Mouse (Mus musculus) c-Kit-positive CD71-positive TER-119-positive erythroid progenitor cells, embryonic 14.5 days (primary cell): ENCODE data around the gene Cntnap1.
A peak's percentile ranks its signal among the peaks of the same experiment; 100 is the strongest.
"Not testable (repeated sequence)": the region's sequence is repeated elsewhere in the genome, so short reads cannot be mapped to it uniquely, and the experiment has no call there.

Experiments
- DNase-seq: peaks from one replicate; pipeline ENCODE4 v3.0.0-alpha.2; 2013; ENCODE audit warnings: low spot score

The Cntnap1 gene

DNA sequence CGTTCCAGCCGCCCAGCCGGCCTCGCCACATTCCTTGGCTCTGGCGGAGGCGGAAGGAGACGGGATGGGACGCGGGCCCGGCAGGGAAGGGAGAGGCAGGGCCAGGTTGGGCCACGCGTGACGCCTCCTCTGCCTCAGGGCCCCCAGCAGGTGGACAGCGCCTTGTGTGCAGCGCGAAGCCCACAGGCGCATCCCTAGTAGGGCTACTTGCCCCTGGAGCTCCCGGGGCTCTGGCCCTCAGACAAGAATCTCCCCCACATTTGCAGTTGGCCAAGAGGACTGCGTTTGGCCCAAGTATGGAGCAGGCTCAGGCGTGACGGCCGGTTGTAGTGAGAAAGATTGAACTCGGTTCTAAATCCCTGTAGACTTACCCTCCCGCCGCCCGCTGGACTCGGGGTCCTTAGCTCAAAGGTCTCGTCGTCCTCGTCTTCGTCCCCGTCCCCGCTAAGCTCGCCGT lies at the start of gene Cntnap1:
Gene Cntnap1 (plus strand): TSS at position 170 of the 457 bp plus-strand sequence.
- no peak for DNase-seq

- DNase-seq = no peak
These were observed 49.7 kb upstream of the Cntnap1 start for GRCm38 (mm10) chr11:101120545-101121188.

GRCm38 (mm10) chr11:101124494-101124893 lies 45.8 kb upstream of the Cntnap1 start:
- DNase-seq = not testable (repeated sequence)

DNA sequence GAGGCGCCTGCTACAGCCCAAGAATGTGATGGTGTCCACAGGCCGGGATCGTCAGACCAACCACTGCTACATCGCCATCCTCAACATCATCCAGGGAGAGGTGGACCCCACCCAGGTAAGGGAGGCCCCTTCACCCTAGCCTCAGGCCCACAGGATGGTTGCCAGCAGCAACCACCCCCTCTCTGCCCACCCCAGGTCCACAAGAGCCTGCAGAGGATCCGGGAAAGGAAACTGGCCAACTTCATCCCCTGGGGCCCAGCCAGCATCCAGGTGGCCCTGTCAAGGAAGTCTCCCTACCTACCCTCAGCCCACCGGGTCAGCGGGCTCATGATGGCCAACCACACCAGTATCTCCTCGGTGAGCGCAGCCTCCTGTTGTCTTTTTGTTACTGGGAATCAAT lies 45.3 kb upstream of the Cntnap1 start:
- not testable (repeated sequence) for DNase-seq

DNA sequence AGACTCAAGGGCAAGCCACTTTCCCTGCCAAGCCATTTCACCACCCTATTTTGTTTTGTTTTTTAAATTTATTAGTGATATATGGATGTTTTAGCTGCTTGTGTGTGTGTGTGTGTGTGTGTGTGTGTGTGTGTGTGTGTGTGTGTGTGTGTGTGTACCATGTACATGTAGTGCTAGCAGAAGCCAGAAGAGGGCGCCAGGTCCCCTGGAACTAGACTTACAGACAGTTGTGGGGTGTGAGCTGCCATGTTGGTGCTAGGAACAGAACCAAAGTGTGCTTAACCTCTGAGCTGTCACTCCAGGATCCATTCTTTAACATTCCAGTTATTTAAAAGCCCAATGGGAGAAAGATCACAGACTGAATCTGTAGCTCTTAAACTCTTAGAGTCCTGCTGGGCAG lies 43.2 kb upstream of the Cntnap1 start:
- DNase-seq = no peak

GRCm38 (mm10) chr11:101128996-101129577 lies 41.2 kb upstream of the Cntnap1 start:
- no peak for DNase-seq

- DNase-seq = no peak
These were observed 40.1 kb upstream of the Cntnap1 start for GRCm38 (mm10) chr11:101130056-101130756.

DNA sequence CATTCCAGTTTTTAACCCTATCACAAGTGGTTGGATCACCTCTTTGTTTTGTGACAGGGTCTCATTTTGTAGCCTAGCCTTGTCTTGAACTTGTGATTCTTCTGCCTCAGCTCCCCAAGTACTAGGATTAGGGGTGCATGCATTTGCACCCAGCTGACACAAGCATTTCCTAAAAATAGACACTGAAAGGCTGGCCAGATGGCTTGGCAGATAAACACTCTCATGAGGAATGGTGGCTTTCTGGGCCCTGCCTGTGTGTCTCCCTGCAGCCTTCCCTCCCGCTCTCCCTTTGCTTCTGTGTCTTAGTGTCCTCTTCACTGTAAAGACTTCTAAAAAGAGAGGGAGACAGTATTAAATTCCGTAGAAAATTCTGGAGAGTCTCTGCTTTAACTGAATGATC lies 39.1 kb upstream of the Cntnap1 start:
- peak; percentile 39 for DNase-seq

GRCm38 (mm10) chr11:101131701-101132100 lies 38.6 kb upstream of the Cntnap1 start:
- peak; percentile 56 for DNase-seq

- DNase-seq = no peak
These were observed 37.3 kb upstream of the Cntnap1 start for GRCm38 (mm10) chr11:101133037-101133436.

DNA sequence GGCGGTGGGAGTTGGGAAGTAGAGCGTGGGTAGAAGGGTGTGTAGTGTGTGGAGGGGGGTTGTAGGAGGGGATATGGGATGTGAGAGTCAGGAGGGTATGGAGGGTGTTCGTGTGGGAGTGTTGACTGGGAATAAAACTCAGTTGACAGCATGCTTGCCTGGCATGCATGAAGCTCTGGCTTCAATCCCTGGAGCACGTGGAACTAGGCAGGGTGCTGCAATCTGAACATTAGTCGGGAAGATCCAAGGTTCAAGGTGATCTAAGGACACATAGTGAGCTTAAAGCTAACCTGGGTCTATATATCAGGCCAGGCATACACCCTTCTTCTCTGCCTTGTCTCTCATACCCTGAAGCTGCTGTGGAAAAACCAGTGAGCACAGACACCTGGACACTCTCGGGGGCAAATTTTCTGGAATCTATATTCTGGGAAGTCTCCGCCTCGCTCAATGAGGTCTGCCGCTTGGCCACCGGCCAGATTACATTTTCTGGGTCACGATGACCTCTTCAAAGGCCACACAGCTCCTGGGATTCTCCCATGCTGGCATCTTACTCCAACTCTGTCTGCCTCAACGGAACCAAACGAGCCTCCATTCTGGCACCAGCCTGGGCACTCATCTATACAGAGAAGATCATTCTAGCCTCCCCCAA lies 36.0 kb upstream of the Cntnap1 start:
- no peak for DNase-seq

DNA sequence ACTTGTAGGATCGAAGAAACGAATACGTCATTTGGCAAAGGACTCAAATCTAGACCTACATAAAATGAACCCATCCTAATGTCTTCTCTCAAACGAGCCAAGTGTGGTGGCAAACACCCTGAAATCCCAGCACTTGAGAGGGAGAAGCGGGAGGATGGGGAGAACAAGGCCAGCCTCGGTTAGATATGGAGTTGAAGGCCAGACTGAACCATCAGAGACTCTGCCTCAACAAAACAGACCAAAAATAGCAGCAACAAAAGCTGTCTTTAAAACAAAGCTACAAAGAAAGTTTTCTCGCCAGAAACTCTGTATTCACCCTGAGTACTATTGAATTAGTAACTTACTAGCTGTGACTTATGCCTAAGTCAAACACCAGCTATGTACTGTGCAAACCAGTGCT lies 33.3 kb upstream of the Cntnap1 start:
- DNase-seq = no peak

GRCm38 (mm10) chr11:101138536-101139181 lies 31.7 kb upstream of the Cntnap1 start:
- DNase-seq = no peak

- DNase-seq = no peak
These were observed 30.0 kb upstream of the Cntnap1 start for GRCm38 (mm10) chr11:101140164-101140819.

DNA sequence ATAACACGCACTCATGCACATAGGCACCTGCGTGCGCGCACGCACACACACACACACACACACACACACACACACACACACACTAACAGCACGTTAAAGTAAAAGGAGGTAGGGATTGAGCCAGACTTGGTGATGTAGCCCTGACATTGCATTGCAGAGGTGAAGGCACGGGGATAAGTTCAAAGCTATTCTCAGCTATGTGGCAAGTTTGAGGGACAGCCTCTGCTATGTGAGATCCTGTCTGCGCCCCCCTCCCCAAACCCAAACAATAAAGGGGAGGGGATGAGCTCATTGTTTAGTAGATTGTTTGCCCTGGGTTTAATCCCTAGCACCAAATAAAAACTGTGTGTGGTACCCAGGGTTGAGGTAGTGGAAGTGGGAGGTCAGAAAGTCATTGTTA lies 29.2 kb upstream of the Cntnap1 start:
- no peak for DNase-seq

DNA sequence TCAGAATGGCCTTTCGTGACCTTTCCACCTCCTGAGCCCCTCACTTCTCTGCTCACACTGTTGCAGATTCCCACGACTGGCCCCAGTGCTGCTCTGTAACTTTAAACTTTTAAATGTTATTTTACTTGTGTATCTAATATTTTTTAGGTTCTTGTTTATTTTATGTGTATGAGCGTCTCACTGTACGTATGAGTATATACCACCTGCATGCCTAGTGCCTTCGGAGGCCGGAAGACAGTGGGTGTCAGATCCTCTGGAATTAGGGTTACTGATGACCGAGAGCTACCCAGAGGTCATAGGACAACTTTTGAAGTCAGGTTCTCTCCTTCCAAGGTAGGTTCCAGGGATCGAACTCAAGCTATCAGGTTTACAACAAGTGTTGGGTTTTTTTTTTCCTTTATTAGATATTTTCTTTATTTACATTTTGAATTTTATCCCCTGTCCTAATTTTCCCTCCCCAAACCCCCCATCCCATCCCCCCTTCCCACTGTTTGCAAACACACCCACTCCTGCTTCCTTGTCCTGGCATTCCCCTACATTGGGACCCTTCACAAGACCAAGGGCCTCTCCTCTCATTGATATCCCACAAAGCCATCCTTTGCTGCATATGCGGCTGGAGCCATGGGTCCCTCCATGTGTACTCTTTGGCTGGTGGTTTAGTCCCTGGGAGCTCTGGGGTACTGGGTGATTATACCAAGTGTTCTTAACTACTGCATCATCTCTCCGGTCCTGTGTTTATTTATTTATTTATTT lies 27.9 kb upstream of the Cntnap1 start:
- DNase-seq = no peak

- no peak for DNase-seq
These were observed 26.7 kb upstream of the Cntnap1 start for GRCm38 (mm10) chr11:101143338-101144225.

GRCm38 (mm10) chr11:101146377-101146776 lies 23.9 kb upstream of the Cntnap1 start:
- DNase-seq = no peak

DNA sequence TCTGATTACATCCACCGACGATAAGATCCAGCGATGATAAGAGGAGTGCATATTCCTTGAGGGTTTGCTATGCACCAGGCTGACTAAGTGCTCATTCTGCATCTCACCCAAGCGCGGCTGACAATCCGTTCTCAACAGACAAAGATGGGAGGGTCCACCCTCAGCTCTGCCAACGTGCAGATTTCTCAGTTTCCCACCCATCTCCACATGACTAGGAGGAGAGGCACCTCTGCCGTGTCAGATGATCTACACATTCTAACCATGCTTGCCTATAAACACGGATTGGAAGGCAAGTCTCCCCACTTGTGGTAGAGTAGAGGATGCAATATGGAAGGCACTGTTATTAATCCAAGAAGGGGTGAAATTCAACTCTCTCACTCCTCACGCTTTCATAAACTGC lies 21.6 kb upstream of the Cntnap1 start:
- no peak for DNase-seq
